Mouse (Mus musculus) olfactory bulb, adult 2 months (tissue): ENCODE results near the gene Got1.

ENCODE experiments used
- CTCF ChIP-seq: fragments of 200-500 bp; IDR thresholded peaks from 2 replicates; pipeline ENCODE4 v1.5.1; 2012; ENCODE audit warnings: low read depth, mild to moderate bottlenecking, low read length, moderate library complexity; ENCODE audit not compliant: insufficient read depth
- POLR2A ChIP-seq: fragments of 200-500 bp; IDR thresholded peaks from 2 replicates; pipeline ENCODE4 v1.6.1; 2012; ENCODE audit warnings: mild to moderate bottlenecking, low read depth, low read length, moderate library complexity; ENCODE audit not compliant: insufficient read depth

DNA sequence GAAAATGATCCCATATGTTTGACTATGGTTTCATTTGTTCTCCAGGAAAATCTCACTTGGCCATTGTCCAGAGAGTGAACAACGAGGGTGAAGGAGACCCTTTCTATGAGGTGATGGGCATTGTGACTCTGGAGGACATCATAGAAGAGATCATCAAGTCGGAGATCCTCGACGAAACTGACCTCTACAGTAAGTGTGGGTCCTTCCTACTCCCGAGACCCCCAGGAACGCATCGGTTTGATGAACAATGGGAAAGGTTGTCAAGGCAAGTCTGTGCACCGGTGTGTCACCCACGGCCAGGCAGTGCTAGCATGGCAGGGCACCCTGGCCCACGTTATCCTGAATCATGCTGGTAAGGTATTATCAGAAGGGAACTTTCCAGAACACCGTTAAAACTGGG is 59.3 kb downstream of the Got1 start:
- TF ChIP-seq CTCF: no peak
- no peak for TF ChIP-seq POLR2A
